Mouse (Mus musculus) ES-E14 (cell line): Measurements from ENCODE around the gene Trappc1. TPM values are rescaled to one million over a fixed set of nuclear protein-coding genes. Genes with fewer than 3 reads are reported as not detected.

Experiments used
- DNase-seq: peaks from one replicate; pipeline ENCODE4 v3.0.0-alpha.2; 2013; ENCODE audit warnings: low read depth, low spot score
- H3K27ac ChIP-seq: 2 replicates; pipeline ENCODE4 v1.5.1; 2012; ENCODE audit warnings: low read depth, mild to moderate bottlenecking, low read length, moderate library complexity, mixed read lengths; ENCODE audit not compliant: poor library complexity, insufficient read depth, severe bottlenecking
- H3K36me3 ChIP-seq: 2 replicates; pipeline ENCODE4 v1.6.1; 2012; ENCODE audit warnings: mild to moderate bottlenecking, low read length, moderate library complexity, mixed read lengths; ENCODE audit not compliant: control insufficient read depth, poor library complexity, insufficient read depth, severe bottlenecking
- H3K4me1 ChIP-seq, 2 experiments: fragments of 150-350 bp in 1 of 2; sonication (generic) in 1 of 2; 2 replicates each; pipeline ENCODE4 v1.6.1; 2012; ENCODE audit warnings: low read length in 2 of 2, mild to moderate bottlenecking in 1 of 2, mixed read lengths in 1 of 2; ENCODE audit not compliant: control insufficient read depth in 2 of 2, insufficient read depth in 2 of 2, poor library complexity in 1 of 2
- H3K4me3 ChIP-seq, 2 experiments: fragments of 150-350 bp in 1 of 2; sonication (generic) in 1 of 2; 2 replicates each; pipeline ENCODE4 v1.5.1; 2012; ENCODE audit warnings: low read length in 2 of 2, low read depth in 1 of 2, mild to moderate bottlenecking in 1 of 2, mixed read lengths in 1 of 2; ENCODE audit not compliant: insufficient read depth in 1 of 2, poor library complexity in 1 of 2, severe bottlenecking in 1 of 2
- H3K9ac ChIP-seq: 2 replicates; pipeline ENCODE4 v1.6.1; 2012; ENCODE audit warnings: low read depth, mild to moderate bottlenecking, low read length, mixed read lengths; ENCODE audit not compliant: poor library complexity, insufficient read depth, severe bottlenecking
- H3K9me3 ChIP-seq: fragments of 150-350 bp; sonication (generic); 2 replicates; pipeline ENCODE4 v1.6.1; 2012; ENCODE audit warnings: low read depth, mild to moderate bottlenecking, low read length; ENCODE audit not compliant: control insufficient read depth, insufficient read depth
- CHD2 ChIP-seq: IDR thresholded peaks from 2 replicates; pipeline ENCODE4 v1.6.1; 2014; ENCODE audit warnings: mild to moderate bottlenecking, low read depth, low read length, inconsistent platforms
- HCFC1 ChIP-seq: IDR thresholded peaks from 2 replicates; pipeline ENCODE4 v1.6.1; 2012; ENCODE audit warnings: low read length, inconsistent platforms, borderline replicate concordance; ENCODE audit not compliant: insufficient read depth
- MAFK ChIP-seq: IDR thresholded peaks from 2 replicates; pipeline ENCODE4 v1.6.1; 2014; ENCODE audit warnings: mild to moderate bottlenecking, low read depth, low read length, inconsistent platforms; ENCODE audit not compliant: insufficient read depth
- ZC3H11A ChIP-seq: IDR thresholded peaks from 2 replicates; pipeline ENCODE4 v1.6.1; 2012; ENCODE audit warnings: low read depth, mild to moderate bottlenecking, inconsistent platforms, low read length, borderline replicate concordance
- ZNF384 ChIP-seq: IDR thresholded peaks from 2 replicates; pipeline ENCODE4 v1.6.1; 2012; ENCODE audit warnings: low read depth, low read length, inconsistent platforms
- in situ Hi-C, 2 experiments: fragments of 600-800 bp; cut with MboI; formaldehyde crosslinking; loops; one replicate each; pipeline ENCODE4 v1.15.1; 2025; ENCODE audit warnings: low sequenced_read_pairs in 2 of 2, inconsistent platforms in 1 of 2; ENCODE audit not compliant: unreplicated experiment in 2 of 2
- total RNA-seq: library from RNA; depleted of rRNA; stranded (reverse); fragments of 300-350 nt; gene quantifications from 2 replicates; pipeline ENCODE4 v1.2.3, GENCODE M21; 2012; rRNA removed

Gene Trappc1
- 44.1 and 62.2 TPM in 2 replicates for total RNA-seq

- Histone ChIP-seq H3K36me3 (peaks cover 10% of the 10 kb centered on the region; the same call in 1 of the 2 replicates), H3K4me3 (peak within 1 kb of the TSS; percentile 80 to 90), H3K9me3 (no peaks in the 10 kb centered on the region), H3K9ac (peak within 1 kb of the TSS; percentile 92), H3K4me1 (peaks cover 0 to 10% of the 10 kb centered on the region in 2 experiments; a peak in 2 of 4 replicates), H3K27ac (peak within 1 kb of the TSS; percentile 48)
- no peak for TF ChIP-seq HCFC1
- in situ Hi-C loops: no loop called here
- peak; percentile 98 for DNase-seq
These were observed at the start of gene Trappc1, which contains the start of gene Cntrob for GRCm38 (mm10) chr11:69323667-69324111. Gene Trappc1, plus strand, starts transcription at chr11:69323980. Gene Cntrob, minus strand, starts transcription at chr11:69323775.

GRCm38 (mm10) chr11:69275650-69276049, 48.1 kb upstream of the Trappc1 start:
- Histone ChIP-seq H3K9ac (no peak overlapping the region), H3K36me3 (no peaks in the 10 kb centered on the region), H3K4me3 (no peak overlapping the region), H3K4me1 (no peaks in the 10 kb centered on the region), H3K9me3 (no peaks in the 10 kb centered on the region), H3K27ac (no peak overlapping the region)
- in situ Hi-C loops: no loop called here
- DNase-seq: no peak
- TF ChIP-seq CHD2 (no peak), HCFC1 (no peak), ZNF384 (no peak), MAFK (no peak), ZC3H11A (no peak)

- Histone ChIP-seq H3K27ac (no peak overlapping the region), H3K36me3 (no peaks in the 10 kb centered on the region), H3K9ac (no peak overlapping the region), H3K4me1 (no peaks in the 10 kb centered on the region), H3K4me3 (no peak overlapping the region), H3K9me3 (no peaks in the 10 kb centered on the region)
- no peak for DNase-seq
- no peak for TF ChIP-seq CHD2
- no peak for TF ChIP-seq ZNF384
- TF ChIP-seq MAFK: no peak
- TF ChIP-seq ZC3H11A: no peak
- TF ChIP-seq HCFC1: no peak
- in situ Hi-C loops: no loop called here
These were observed 47.7 kb upstream of the Trappc1 start for GRCm38 (mm10) chr11:69276081-69276480.

GRCm38 (mm10) chr11:69277267-69277666, 46.5 kb upstream of the Trappc1 start:
- TF ChIP-seq HCFC1: no peak
- no peak for TF ChIP-seq ZC3H11A
- no peak for TF ChIP-seq MAFK
- no peak for TF ChIP-seq CHD2
- no peak for TF ChIP-seq ZNF384
- no peak overlapping the region for H3K27ac ChIP-seq
- no peak overlapping the region for H3K4me3 ChIP-seq
- no peak for DNase-seq
- H3K36me3 ChIP-seq: no peaks in the 10 kb centered on the region
- H3K9ac ChIP-seq: no peak overlapping the region
- no peaks in the 10 kb centered on the region for H3K9me3 ChIP-seq
- in situ Hi-C loops: no loop called here
- H3K4me1 ChIP-seq: no peaks in the 10 kb centered on the region

- no peaks in the 10 kb centered on the region; the same call in 1 of the 2 replicates for H3K36me3 ChIP-seq
- no peaks in the 10 kb centered on the region for H3K9me3 ChIP-seq
- H3K4me1 ChIP-seq: no peaks in the 10 kb centered on the region
- H3K4me3 ChIP-seq: no peak overlapping the region
- no peak overlapping the region for H3K9ac ChIP-seq
- no peak for DNase-seq
- H3K27ac ChIP-seq: no peak overlapping the region
- in situ Hi-C loops: no loop called here
- TF ChIP-seq HCFC1: no peak
- TF ChIP-seq ZC3H11A: no peak
- no peak for TF ChIP-seq ZNF384
- no peak for TF ChIP-seq MAFK
- TF ChIP-seq CHD2: no peak
These were observed 32.7 kb upstream of the Trappc1 start for GRCm38 (mm10) chr11:69291111-69291510.
